Mouse (Mus musculus) layer of hippocampus, adult 2 months (tissue): ENCODE measurements around the gene Lyrm4. TPM values are rescaled to one million over a fixed set of nuclear protein-coding genes. Genes with fewer than 3 reads are reported as not detected.

Source experiments
- DNase-seq, 2 experiments: peaks; one replicate each; pipeline ENCODE4 v3.0.0; 2022; ENCODE audit warnings: low spot score in 2 of 2
- H3K27ac ChIP-seq: fragments of 200-600 bp; 2 replicates; pipeline ENCODE4 v1.8.1; 2022
- H3K4me3 ChIP-seq: fragments of 200-600 bp; 2 replicates; pipeline ENCODE4 v1.8.1; 2022; ENCODE audit warnings: mild to moderate bottlenecking
- CTCF ChIP-seq: fragments of 200-600 bp; conservative IDR thresholded peaks from 2 replicates; pipeline ENCODE4 v1.8.1; 2022; ENCODE audit warnings: antibody characterized with exemption, mild to moderate bottlenecking, moderate library complexity
- total RNA-seq, 2 experiments: library from RNA; stranded (reverse); gene quantifications; 2 replicates each; pipeline ENCODE4 v1.2.3; 2021

The Lyrm4 gene
- total RNA-seq, 2 experiments from 2014 or later: 19.6 to 20.2 TPM

GRCm38 (mm10) chr13:35937991-35938390 is 179.3 kb downstream of the Lyrm4 start:
- H3K27ac ChIP-seq: no peak overlapping the region
- DNase-seq: peak; percentile 71 to 76
- TF ChIP-seq CTCF: no peak
- no peak overlapping the region for H3K4me3 ChIP-seq

Other genes starting within 250 kb of the Lyrm4 start
- gene Rpp40, start 211.2 kb downstream of the Lyrm4 start, total RNA-seq: 1 to 10 TPM; 7.5 to 9.1 TPM
- gene Ppp1r3g, start 158.7 kb downstream of the Lyrm4 start, total RNA-seq: 10 to 100 TPM; 10.7 to 12.5 TPM
- gene Fars2, start 114 bp downstream of the Lyrm4 start, total RNA-seq: 10 to 100 TPM; 33.7 to 42.4 TPM